Mouse (Mus musculus) myocyte (in vitro differentiated cells): ENCODE results near the gene Disp3. TPM values are rescaled to one million over a fixed set of nuclear protein-coding genes. Genes with fewer than 3 reads are reported as not detected.

ENCODE experiments used
- H3K27me3 ChIP-seq: one replicate; pipeline ENCODE4 v1.6.1; 2011; ENCODE audit not compliant: control insufficient read depth, insufficient read depth, insufficient read length
- H3K36me3 ChIP-seq: one replicate; pipeline ENCODE4 v1.6.1; 2011; ENCODE audit not compliant: control insufficient read depth, insufficient read depth
- H3K4me2 ChIP-seq: one replicate; pipeline ENCODE4 v1.6.1; 2011; ENCODE audit warnings: low read depth, control low read depth
- H3K4me3 ChIP-seq: one replicate; pipeline ENCODE4 v1.5.1; 2011; ENCODE audit warnings: mild to moderate bottlenecking, control low read depth, moderate library complexity
- H3K79me2 ChIP-seq: one replicate; pipeline ENCODE4 v1.6.1; 2011; ENCODE audit not compliant: control insufficient read depth, insufficient read depth
- H3ac ChIP-seq: one replicate; pipeline ENCODE4 v1.6.1; 2011; ENCODE audit not compliant: control insufficient read depth, insufficient read length
- CEBPB ChIP-seq: IDR thresholded peaks from 2 replicates; pipeline ENCODE4 v1.6.1; 2011; ENCODE audit warnings: mild to moderate bottlenecking, moderate library complexity; ENCODE audit not compliant: poor library complexity, insufficient read depth, severe bottlenecking
- E2F4 ChIP-seq: IDR thresholded peaks from one replicate; pipeline ENCODE4 v1.6.1; 2011; ENCODE audit warnings: mild to moderate bottlenecking, control low read depth, moderate library complexity; ENCODE audit not compliant: insufficient read depth
- MAX ChIP-seq: IDR thresholded peaks from one replicate; pipeline ENCODE4 v1.6.1; 2011; ENCODE audit warnings: low read depth, mild to moderate bottlenecking, control low read depth
- MYOD1 ChIP-seq, 3 experiments: IDR thresholded peaks; one replicate each; pipeline ENCODE4 v1.6.1; 2011; ENCODE audit warnings: control low read depth in 2 of 3, low read depth in 2 of 3, mild to moderate bottlenecking in 2 of 3, moderate library complexity in 1 of 3; ENCODE audit not compliant: insufficient read length in 2 of 3, control insufficient read depth in 1 of 3
- MYOG ChIP-seq, 3 experiments: IDR thresholded peaks; one replicate each; pipeline ENCODE4 v1.6.1; 2011; ENCODE audit warnings: control low read depth in 2 of 3, low read depth in 2 of 3, mild to moderate bottlenecking in 2 of 3; ENCODE audit not compliant: insufficient read length in 2 of 3, control insufficient read depth in 1 of 3, insufficient read depth in 1 of 3
- POLR2A ChIP-seq: IDR thresholded peaks from one replicate; pipeline ENCODE4 v1.6.1; 2011; ENCODE audit warnings: low read depth, mild to moderate bottlenecking, control low read depth, moderate library complexity; ENCODE audit not compliant: insufficient read length
- POLR2AphosphoS2 ChIP-seq: IDR thresholded peaks from one replicate; pipeline ENCODE4 v1.6.1; 2011; ENCODE audit warnings: low read depth, control low read depth; ENCODE audit not compliant: insufficient read length
- REST ChIP-seq: IDR thresholded peaks from one replicate; pipeline ENCODE4 v1.6.1; 2011; ENCODE audit warnings: mild to moderate bottlenecking, control low read depth, moderate library complexity; ENCODE audit not compliant: insufficient read depth, insufficient read length
- SRF ChIP-seq: IDR thresholded peaks from one replicate; pipeline ENCODE4 v1.6.1; 2011; ENCODE audit warnings: low read depth; ENCODE audit not compliant: control insufficient read depth, insufficient read length
- TCF12 ChIP-seq: IDR thresholded peaks from one replicate; pipeline ENCODE4 v1.6.1; 2011; ENCODE audit warnings: mild to moderate bottlenecking, control low read depth; ENCODE audit not compliant: poor library complexity, insufficient read depth, severe bottlenecking
- TCF3 ChIP-seq: IDR thresholded peaks from one replicate; pipeline ENCODE4 v1.6.1; 2011; ENCODE audit warnings: low read depth, control low read depth; ENCODE audit not compliant: insufficient read length
- USF1 ChIP-seq: IDR thresholded peaks from one replicate; pipeline ENCODE4 v1.6.1; 2011; ENCODE audit warnings: low read depth, mild to moderate bottlenecking, control low read depth, moderate library complexity
- polyA plus RNA-seq: library from polyadenylated mRNA; unstranded; fragments of >200 nt; fragmentation: generic; extraction: Trizol; gene quantifications from one replicate; pipeline ENCODE4 v1.2.1, GENCODE M21; 2012; ENCODE audit warnings: missing spikeins

Gene Disp3
- 0.01 TPM for polyA plus RNA-seq

DNA sequence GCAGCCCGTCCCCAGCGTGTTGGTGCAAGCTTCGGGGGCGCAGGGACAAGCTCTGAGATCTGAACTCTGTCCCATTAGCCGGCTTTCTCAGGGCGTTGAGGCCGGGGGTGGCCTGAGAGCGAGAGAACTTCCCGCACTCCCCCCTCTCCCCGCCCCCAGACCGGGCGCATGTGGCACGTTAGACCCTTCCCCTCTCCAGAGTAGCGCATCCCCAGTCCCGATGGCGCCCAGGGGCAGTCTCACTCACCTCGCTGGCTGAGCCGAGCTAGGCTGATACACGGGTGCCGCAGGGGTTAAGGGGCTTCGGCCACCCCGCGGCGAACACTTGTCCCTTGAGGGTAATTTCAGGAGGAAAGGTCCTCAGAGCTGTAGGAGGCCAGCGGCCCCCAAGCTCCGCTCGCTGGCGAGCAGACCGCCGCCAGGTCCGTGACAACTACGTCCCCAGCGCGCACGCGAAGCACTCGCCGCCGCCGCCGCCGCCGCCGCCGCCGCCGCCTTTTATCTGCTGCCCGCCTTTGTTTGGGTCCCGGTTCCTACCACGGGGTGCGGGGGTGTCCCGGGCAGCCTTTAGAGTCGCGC is at the start of gene Disp3:
TSS of gene Disp3 (minus strand) at position 490 of the 579 bp plus-strand sequence.
- Histone ChIP-seq H3K4me2 (no peak within 1 kb of the TSS), H3ac (no peak within 1 kb of the TSS), H3K36me3 (no peaks in the 10 kb centered on the region), H3K79me2 (no peaks in the 10 kb centered on the region), H3K4me3 (no peak within 1 kb of the TSS), H3K27me3 (peaks cover 11% of the 10 kb centered on the region)
- TF ChIP-seq MYOD1 (IDR thresholded peaks at IDR 0.05; ENCODE audit: control insufficient read depth in 1 of 3, insufficient read length in 2 of 3, low read depth in 2 of 3): no peak
- no peak for TF ChIP-seq USF1
- no peak for TF ChIP-seq CEBPB
- no peak for TF ChIP-seq POLR2AphosphoS2
- TF ChIP-seq SRF: no peak
- TF ChIP-seq POLR2A: no peak

DNA sequence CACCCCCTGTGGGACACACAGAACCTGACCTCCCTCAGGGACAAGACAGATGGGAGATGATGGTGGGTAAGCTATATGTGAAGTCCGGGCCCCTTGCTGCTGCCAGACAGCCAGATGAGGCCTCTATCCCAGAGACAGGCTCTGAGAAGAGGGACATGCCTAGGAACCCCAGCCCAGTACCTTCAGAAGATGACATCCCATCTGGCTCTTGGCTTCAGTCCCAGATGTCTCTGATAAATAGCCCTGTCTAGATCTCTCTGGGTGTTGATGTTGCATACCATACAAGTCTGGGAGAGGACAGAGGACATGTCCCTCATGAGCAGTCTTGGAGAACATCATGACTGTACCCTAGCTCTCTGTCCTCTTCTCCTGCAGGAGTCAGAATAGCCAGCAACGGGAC is 42.5 kb upstream of the Disp3 start:
- Histone ChIP-seq H3K79me2 (no peaks in the 10 kb centered on the region), H3K4me3 (no peak overlapping the region), H3K4me2 (no peak overlapping the region), H3K36me3 (no peaks in the 10 kb centered on the region), H3K27me3 (no peaks in the 10 kb centered on the region), H3ac (no peak overlapping the region)
- no peak for TF ChIP-seq CEBPB
- no peak for TF ChIP-seq REST
- no peak for TF ChIP-seq SRF
- TF ChIP-seq POLR2AphosphoS2: no peak
- no peak for TF ChIP-seq MYOG (IDR thresholded peaks at IDR 0.05; ENCODE audit: control insufficient read depth in 1 of 3, insufficient read depth in 1 of 3, insufficient read length in 2 of 3, low read depth in 2 of 3)
- no peak for TF ChIP-seq E2F4
- TF ChIP-seq MYOD1 (IDR thresholded peaks at IDR 0.05; ENCODE audit: control insufficient read depth in 1 of 3, insufficient read length in 2 of 3, low read depth in 2 of 3): no peak
- TF ChIP-seq TCF12: no peak
- no peak for TF ChIP-seq USF1
- TF ChIP-seq TCF3: no peak

DNA sequence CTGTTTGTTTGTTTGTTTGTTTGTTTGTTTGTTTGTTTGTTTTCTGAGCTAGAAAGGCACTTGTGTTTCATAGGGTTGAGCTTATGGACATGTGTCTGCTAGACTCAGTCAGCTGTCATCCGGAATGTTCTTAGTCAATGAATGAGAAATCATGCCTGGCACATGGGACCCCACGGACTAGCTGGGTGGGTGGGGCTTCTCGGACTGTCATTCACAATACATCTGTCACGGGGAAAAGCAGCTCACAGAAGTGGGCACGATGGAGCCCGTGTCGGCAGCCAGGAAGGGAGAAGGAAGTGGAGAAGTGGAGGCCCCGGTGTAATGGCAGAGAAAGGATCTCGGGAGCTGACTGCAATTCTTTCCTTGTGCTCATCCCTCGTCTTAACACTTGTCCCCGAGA is 41.7 kb upstream of the Disp3 start:
- peaks cover 3% of the 10 kb centered on the region for H3K27me3 ChIP-seq

DNA sequence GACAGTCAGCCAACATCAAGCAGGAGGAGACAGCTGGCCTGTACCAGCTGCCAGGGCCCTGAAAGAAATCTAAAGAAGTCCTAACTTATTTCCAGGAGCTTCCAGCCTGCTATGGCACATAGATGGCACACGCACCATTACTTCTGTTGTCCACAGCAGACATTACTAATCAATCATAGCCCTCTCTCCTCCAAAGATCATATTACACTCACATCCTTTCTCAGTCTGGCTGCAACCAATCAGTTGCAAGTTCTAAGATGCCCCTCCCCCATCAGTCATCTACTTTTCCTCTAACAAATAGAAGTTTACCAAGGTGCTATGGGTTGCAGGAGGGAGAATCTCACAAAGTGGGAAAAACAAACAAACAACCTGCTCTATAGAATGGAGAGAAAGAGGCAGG is 40.5 kb upstream of the Disp3 start:
- Histone ChIP-seq H3ac (no peak overlapping the region), H3K4me3 (no peak overlapping the region), H3K36me3 (no peaks in the 10 kb centered on the region), H3K27me3 (peaks cover 4% of the 10 kb centered on the region), H3K79me2 (no peaks in the 10 kb centered on the region), H3K4me2 (no peak overlapping the region)
- no peak for TF ChIP-seq TCF3
- TF ChIP-seq POLR2A: no peak
- no peak for TF ChIP-seq MYOG (IDR thresholded peaks at IDR 0.05; ENCODE audit: control insufficient read depth in 1 of 3, insufficient read depth in 1 of 3, insufficient read length in 2 of 3, low read depth in 2 of 3)
- TF ChIP-seq CEBPB: no peak
- TF ChIP-seq E2F4: no peak

More for the DNA sequence above, 41.7 kb upstream of the Disp3 start:
- no peaks in the 10 kb centered on the region for H3K79me2 ChIP-seq
- H3K4me2 ChIP-seq: no peak overlapping the region
- no peak overlapping the region for H3ac ChIP-seq
- TF ChIP-seq TCF3 (no peak), MAX (no peak), MYOG (IDR thresholded peaks at IDR 0.05; ENCODE audit: control insufficient read depth in 1 of 3, insufficient read depth in 1 of 3, insufficient read length in 2 of 3, low read depth in 2 of 3) (no peak), MYOD1 (IDR thresholded peaks at IDR 0.05; ENCODE audit: control insufficient read depth in 1 of 3, insufficient read length in 2 of 3, low read depth in 2 of 3) (no peak), SRF (no peak), REST (no peak), TCF12 (no peak), POLR2A (no peak), CEBPB (no peak), POLR2AphosphoS2 (no peak), E2F4 (no peak), USF1 (no peak)
- H3K4me3 ChIP-seq: no peak overlapping the region
- H3K36me3 ChIP-seq: no peaks in the 10 kb centered on the region

DNA sequence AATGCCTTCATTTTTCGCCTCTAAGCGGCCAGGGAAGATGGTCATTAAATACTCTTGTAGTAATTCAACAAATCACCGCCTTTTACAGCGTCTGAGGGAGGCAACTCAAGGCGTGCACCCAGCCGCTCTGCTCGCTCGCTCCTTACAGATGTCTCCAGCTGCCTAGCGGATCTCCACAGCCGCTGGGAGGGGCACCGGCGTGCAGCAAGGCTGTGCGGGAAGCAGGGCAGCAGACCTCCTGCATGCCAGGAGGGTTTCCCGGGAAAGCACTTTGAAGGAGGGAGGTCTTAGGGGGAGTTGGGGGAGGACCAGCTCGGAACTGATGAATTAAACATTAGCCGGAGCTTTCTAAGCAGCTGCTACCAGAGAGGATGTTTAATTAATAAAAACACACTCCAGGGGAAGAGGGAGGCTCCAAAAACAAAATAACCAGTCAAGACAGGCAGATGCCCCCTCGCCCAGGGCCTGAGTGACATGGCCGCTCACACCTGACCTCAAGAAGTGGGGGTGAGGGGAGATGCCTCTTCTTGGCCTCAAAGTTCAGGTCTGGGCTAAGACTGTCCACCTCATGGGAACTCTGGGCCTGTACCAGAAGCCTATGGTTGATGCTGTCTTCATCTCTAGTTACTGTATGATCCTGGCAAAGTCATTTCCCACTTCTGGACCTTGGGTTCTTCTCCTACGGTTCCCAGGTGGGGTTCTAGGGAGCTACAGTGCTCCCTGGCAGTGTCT is 39.7 kb upstream of the Disp3 start:
- Histone ChIP-seq H3K4me2 (no peak overlapping the region), H3K4me3 (no peak overlapping the region)
- no peak for TF ChIP-seq E2F4
- no peak for TF ChIP-seq USF1
- TF ChIP-seq MYOD1 (IDR thresholded peaks at IDR 0.05; ENCODE audit: control insufficient read depth in 1 of 3, insufficient read length in 2 of 3, low read depth in 2 of 3): no peak

More for the DNA sequence above, 39.7 kb upstream of the Disp3 start:
- Histone ChIP-seq H3K27me3 (peaks cover 5% of the 10 kb centered on the region), H3K36me3 (no peaks in the 10 kb centered on the region), H3K79me2 (no peaks in the 10 kb centered on the region), H3ac (no peak overlapping the region)
